Mouse (Mus musculus) embryonic fibroblast, embryonic 13.5 days (primary cell): ENCODE measurements around the gene Exoc6. TPM values are rescaled to one million over a fixed set of nuclear protein-coding genes. Genes with fewer than 3 reads are reported as not detected.
"Not testable (repeated sequence)": the region's sequence is repeated elsewhere in the genome, so short reads cannot be mapped to it uniquely, and the experiment has no call there.

Experiments used
- H3K27ac ChIP-seq: 2 replicates; pipeline ENCODE4 v1.5.1; 2012; ENCODE audit warnings: low read length, control low read depth, inconsistent platforms; ENCODE audit not compliant: insufficient read depth
- H3K4me1 ChIP-seq: 2 replicates; pipeline ENCODE4 v1.6.1; 2011; ENCODE audit warnings: low read length; ENCODE audit not compliant: control insufficient read depth, insufficient read depth
- H3K4me3 ChIP-seq: 2 replicates; pipeline ENCODE4 v1.5.1; 2011; ENCODE audit warnings: mild to moderate bottlenecking, control low read depth, low read length; ENCODE audit not compliant: insufficient read depth
- CTCF ChIP-seq: IDR thresholded peaks from 2 replicates; pipeline ENCODE4 v1.5.1; 2011; ENCODE audit warnings: mild to moderate bottlenecking, control low read depth, low read length, moderate library complexity, borderline replicate concordance; ENCODE audit not compliant: insufficient read depth
- POLR2A ChIP-seq: IDR thresholded peaks from 2 replicates; pipeline ENCODE4 v1.6.1; 2011; ENCODE audit warnings: low read depth, mild to moderate bottlenecking, control low read depth, low read length, moderate library complexity
- polyA plus RNA-seq: library from polyadenylated mRNA; stranded (reverse); fragments of >200 nt; gene quantifications from 2 replicates; pipeline ENCODE4 v1.2.4, GENCODE M21; 2011; ENCODE audit warnings: low read depth; ENCODE audit not compliant: missing spikeins, insufficient read length

Exoc6 gene
- polyA plus RNA-seq, 1 experiment = 3.2 TPM

DNA sequence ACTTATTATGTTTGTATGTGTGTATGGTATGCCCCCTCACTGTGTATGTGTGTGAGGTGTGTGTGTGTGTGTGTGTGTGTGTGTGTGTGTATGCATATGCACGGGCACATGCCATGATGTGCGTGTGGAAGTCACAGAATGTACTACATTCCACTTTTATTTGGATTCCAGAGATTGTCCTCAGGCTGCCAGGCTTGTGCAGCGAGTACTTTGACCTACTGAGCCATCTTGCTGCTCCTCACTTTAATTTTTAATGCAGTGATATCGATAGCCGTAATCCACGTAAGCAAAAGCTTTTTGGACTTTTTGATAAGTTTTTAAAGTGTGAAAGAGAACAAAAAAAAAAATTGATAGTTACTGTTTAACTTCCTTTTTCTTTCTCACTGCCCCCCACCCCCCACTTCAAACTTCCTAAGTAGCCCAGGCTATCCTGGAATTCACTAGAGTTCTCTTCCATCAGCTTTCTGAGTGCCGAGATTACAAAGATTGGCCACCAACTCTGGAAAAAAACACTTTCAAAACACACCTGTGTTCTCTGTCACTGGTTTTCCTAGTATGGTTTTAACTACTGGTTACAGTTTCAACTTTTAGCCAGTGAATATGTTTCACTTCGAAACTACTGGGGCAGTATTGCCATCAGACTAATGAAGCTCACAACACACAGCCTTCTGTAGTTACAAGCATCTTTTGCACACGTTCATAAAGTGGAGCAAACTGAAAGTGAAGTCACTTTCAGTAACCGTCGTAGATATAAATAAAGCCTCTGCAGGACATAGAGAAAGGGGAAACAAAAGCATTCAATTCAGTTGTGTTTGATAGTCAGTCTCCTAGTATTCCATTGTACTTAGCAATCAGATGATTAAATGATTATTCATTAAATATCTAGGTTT, 3.4 kb downstream of the Exoc6 start:
- no peak for TF ChIP-seq CTCF
- TF ChIP-seq POLR2A = no peak
- H3K4me3 ChIP-seq = no peak overlapping the region
- H3K27ac ChIP-seq = no peak overlapping the region
- H3K4me1 ChIP-seq = no peaks in the 10 kb centered on the region

DNA sequence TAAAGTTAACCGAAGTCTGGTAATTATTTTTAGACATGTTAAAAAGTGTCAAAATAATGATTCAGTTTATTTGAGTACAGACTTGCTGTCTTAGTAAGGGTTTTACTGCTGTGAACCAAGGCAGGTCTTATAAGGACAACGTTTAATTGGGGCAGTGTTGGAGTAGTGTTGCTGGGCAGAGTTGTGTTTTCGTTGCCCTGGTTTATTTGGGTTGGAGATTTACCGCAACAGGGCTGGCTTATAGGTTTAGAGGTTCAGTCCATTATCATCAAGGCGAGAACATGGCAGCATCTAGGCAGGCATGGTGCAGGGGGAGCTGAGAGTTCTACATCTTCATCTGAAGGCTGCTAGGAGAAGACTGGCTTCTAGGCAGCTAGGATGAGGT, 4.0 kb downstream of the Exoc6 start:
- not testable (repeated sequence) for H3K27ac ChIP-seq, H3K4me1 ChIP-seq, H3K4me3 ChIP-seq

DNA sequence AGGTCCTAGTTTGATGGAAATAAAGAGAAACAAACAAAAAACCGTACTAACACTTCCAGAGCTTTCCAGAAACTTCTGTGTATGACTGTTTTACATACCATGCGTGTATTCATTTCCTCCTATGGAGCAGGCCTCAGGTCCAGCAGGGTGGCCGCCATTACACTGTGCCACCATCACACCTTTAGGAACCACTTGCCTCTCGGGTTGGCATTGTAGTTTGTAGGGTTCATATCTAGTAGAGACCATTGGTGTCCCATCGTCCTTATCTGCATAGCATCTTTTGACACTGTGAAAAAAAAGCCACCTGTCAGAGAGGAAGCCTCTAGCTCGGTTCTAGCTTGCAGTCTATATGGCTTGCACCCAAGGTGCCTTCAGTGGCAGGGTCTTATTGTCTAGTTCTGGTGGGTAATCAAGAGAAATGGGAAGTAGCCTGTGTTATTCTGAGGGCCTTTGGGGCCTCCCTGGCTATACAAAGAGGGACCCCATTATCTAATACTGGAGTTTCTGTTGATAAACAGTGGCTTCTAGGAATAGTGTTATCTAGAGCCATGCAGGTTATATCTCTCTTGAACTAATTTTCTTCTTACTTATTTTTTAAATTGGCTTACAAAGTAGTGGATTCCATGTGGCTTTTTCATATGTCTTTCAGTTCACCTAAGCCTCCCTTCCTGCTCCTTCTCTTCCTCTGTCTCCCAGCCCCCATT, 5.8 kb downstream of the Exoc6 start:
- TF ChIP-seq CTCF (no peak), POLR2A (no peak)
- no peak overlapping the region for H3K27ac ChIP-seq
- H3K4me3 ChIP-seq = no peak overlapping the region
- H3K4me1 ChIP-seq = no peaks in the 10 kb centered on the region; the same call in 1 of the 2 replicates

DNA sequence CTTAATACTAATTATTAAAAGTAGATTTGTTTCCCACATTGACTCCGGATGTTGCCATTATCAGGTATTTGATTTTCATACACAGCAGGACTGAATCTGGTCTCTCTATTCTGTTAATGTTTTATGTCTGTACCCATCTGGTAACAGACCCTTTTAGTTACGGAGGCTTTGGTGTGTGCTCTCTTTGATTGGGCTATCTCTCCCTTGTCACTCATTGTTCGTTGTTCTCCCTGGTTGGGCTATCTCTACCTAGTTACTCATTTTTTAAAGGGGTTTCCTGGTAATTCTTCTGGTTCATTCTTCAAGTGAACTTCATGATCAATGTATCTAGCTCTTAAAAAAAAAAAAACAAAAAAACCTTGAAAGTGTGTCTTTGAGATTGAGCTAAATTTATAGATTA, 7.7 kb downstream of the Exoc6 start:
- Histone ChIP-seq H3K4me1 (no peaks in the 10 kb centered on the region; the same call in 1 of the 2 replicates), H3K4me3 (no peak overlapping the region), H3K27ac (no peak overlapping the region)
- TF ChIP-seq POLR2A = no peak
- TF ChIP-seq CTCF = no peak

DNA sequence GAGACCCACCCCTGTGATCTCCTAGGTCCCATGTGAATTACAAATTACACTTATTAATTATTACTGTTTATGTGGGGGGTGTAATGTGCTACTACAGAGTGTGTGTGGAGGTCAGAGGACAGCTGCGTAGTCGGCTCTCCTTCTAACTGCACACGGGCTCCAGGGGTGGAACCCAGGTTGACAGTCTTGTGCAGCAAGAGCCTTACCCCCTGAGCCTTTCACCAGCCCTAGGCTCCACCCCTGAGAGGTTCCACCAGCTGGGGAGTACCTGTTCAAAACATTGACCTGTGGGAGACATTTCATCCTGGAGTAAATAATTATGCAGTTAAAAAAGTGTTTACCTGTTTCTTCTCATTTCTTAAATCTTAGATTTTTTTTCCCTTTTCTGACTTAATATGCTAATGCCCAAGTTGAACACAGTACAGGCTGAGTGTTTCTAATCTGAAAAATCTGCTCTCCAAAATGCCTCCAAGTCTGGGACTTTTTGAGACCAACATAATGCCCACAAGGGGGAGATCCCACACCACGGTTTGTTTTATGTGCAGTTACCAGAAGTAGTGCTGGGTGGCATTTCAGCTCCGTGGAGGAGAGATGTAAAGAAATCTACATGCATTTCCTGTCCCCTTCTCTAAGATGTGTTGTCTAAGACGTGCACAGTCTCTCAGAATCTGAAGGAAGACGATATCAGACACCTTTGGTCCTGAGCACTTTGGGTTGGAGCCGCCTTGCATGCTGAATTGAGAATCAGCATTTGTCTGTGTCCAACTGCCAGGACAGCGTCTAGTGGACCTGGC, 9.3 kb downstream of the Exoc6 start:
- TF ChIP-seq CTCF = no peak
- TF ChIP-seq POLR2A = no peak
- Histone ChIP-seq H3K4me1 (no peaks in the 10 kb centered on the region; the same call in 1 of the 2 replicates), H3K27ac (no peak overlapping the region), H3K4me3 (no peak overlapping the region)

DNA sequence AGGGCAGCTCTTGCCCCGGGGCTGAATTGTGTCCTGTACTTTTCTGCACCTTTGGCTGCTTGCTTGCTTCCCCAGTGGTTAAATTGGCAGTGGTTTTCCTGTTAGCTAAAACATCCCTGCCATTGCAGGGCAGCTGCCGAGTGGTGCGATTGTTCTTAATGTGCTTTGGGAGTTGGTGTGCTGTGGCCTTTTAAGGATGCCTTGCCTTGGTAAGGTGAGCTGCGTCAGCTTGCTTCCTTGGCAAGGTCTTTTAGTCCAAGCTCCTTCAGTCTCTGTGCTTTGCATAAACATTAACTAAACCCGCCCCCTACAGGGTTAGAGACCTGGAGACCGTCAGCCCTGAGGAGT, 9.8 kb downstream of the Exoc6 start:
- no peaks in the 10 kb centered on the region; the same call in 1 of the 2 replicates for H3K4me1 ChIP-seq
- H3K27ac ChIP-seq = no peak overlapping the region
- TF ChIP-seq CTCF = no peak
- TF ChIP-seq POLR2A = no peak
- H3K4me3 ChIP-seq = no peak overlapping the region

DNA sequence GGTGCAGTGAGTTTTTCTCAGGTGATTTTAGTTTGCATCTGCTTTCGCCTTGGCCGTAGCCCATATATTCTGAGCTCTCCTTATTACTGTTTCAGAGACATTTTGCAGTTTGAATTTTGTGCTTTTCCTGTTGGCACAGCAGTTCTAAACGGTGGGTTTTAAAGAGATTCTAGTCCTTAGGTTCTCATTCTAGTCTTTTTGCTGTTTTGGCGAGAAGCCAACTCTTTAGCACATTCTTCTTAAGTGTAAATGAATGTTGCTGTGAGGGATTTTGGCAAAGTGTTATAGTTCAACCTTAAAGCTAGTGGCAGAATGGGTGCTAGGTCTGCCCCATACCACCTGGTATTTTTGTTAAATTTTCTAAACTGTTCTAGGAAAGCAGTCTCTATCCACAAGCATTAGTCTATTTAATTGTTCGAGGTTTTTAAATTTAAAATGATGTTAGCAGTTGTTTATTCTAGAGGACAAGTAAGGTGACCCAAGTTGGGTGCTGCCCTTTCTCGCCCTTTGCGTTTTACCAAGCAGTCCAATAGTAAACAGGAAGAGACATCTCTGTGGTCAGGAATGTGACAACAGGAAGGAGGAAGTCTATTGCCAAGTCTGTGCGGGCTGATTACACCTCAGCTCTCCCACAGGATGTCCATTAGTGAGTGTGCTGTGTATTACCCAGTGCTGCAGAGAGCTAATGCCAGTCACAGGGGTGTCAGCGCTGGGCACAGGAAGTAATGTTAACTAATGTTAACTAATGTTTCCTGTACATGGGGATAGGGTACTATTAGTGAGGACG, 11.1 kb downstream of the Exoc6 start:
- TF ChIP-seq POLR2A (no peak), CTCF (no peak)
- Histone ChIP-seq H3K4me1 (peaks cover 2% of the 10 kb centered on the region), H3K27ac (no peak overlapping the region), H3K4me3 (no peak overlapping the region)

DNA sequence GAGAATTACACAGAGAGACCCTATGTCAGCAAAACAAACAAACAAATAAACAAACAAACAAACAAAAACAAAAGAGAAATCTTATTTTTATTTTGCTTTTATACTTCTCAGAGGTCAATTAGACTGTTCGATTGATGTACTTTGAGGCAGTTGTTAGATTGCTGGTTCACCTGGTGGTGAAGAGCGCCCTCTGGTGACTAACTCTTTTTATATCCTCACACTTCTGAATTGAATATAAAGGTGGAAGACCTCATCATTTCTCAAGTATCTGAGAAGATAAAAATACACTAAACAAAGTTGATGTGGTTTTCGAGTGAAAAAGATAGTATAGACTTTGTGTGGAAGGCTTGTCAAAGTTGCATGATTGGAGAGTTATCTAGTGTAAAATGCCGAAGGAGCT, 13.5 kb downstream of the Exoc6 start:
- TF ChIP-seq CTCF = no peak
- TF ChIP-seq POLR2A = no peak
- Histone ChIP-seq H3K27ac (no peak overlapping the region), H3K4me1 (peaks cover 2% of the 10 kb centered on the region), H3K4me3 (no peak overlapping the region)

DNA sequence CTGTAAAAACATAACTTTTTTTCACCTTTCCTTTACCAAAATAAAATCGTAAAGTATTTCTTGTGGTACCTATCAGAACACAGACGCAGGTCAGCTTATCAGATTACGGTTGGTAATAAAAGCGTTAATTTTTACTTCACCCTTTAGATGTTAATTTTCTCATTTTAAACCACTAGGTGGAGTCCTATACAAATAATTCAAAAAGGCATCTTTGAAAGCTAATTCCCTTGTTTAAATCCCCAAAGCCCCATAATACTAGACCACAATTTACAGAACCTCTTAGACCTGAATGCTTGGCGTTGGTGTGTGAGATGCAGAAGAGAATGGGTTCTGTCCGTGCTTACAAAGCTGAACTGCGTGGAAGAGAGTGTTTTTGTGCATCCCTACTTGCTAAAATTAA, 15.6 kb downstream of the Exoc6 start:
- Histone ChIP-seq H3K4me1 (peaks cover 2% of the 10 kb centered on the region), H3K27ac (no peak overlapping the region), H3K4me3 (no peak overlapping the region)
- TF ChIP-seq CTCF (no peak), POLR2A (no peak)
